Mouse (Mus musculus) erythroblast, embryonic 14.5 days (primary cell): Measurements from ENCODE around the gene Btbd9.

ENCODE experiments used
- GATA1 ChIP-seq: IDR thresholded peaks from 2 replicates; pipeline ENCODE4 v1.6.1; 2012; ENCODE audit warnings: low read length, inconsistent platforms, mixed read lengths
- TAL1 ChIP-seq: IDR thresholded peaks from 3 replicates; pipeline ENCODE4 v1.6.1; 2012; ENCODE audit warnings: low read length, inconsistent platforms, mixed read lengths

DNA sequence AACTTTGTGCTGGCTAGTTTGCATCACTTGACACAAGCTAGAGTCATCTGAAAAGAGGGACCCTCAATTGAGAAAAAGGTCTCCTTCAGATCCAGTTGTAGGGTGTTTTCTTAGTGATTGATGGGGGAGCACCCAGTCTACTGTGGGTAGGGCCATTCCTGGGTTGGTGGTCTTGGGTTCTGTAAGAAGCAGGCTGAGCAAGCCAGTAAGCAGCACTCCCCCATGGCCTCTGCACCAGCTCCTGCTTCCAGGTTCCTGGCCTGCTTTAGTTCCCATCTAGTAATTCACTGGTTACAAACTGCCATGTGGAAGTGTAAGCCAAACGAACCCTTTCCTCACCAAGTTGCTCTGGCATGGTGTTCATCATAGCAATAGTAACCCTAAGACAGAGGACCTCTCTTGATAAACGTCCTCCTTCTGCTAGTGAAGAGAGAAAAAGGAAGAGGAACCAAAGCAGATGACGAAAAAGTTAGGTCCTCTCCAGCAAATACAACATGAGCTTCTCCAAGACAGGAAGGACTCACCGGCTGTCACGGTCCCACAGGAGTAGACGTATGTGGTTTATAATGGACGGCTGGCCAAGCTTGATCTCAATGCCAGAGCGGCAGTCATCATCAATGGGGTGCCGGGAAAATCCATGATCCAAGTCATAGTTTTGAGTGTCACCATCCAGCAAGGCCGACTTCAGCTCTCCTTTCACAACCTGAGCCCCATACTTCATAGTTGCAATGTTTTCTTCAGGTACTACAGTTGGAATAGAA lies 59.5 kb downstream of the Btbd9 start:
- TF ChIP-seq GATA1 (no peak), TAL1 (no peak)
